Comparison of ENCODE assay signal across 8 mouse cellular contexts in genomic region chr19:45032570-45033332, GRCm38 (mm10). TPM values are rescaled to one million over a fixed set of nuclear protein-coding genes. Genes with fewer than 3 reads are reported as not detected.
DNase-seq lines count a peak whose midpoint lies in the region; ATAC-seq and TF ChIP-seq lines count a peak whose summit lies in the region.

No protein-coding gene starts in this region.

- no peak overlapping the region for H3K4me3 ChIP-seq in heart, adult 2 months
- no peak overlapping the region for H3K4me3 ChIP-seq in heart, embryonic 11.5 days (ENCODE audit: low read depth, low read length)
- no peak overlapping the region for H3K4me3 ChIP-seq in midbrain, postnatal 0 days (ENCODE audit: low read depth, low read length)
- H3K4me3 ChIP-seq in midbrain, embryonic 16.5 days (ENCODE audit: low read depth, low read length): no peak overlapping the region
- H3K4me3 ChIP-seq in embryonic fibroblast, embryonic 13.5 days (ENCODE audit: insufficient read depth, low read length): no peak overlapping the region

- WGBS in heart, adult 2 months: 51% methylated on average over 17 of the region's 17 CpGs
- WGBS in heart, embryonic 11.5 days (ENCODE audit: insufficient replicate concordance): 50% methylated on average over 17 of the region's 17 CpGs
- WGBS in midbrain, postnatal 0 days: 52% methylated on average over 17 of the region's 17 CpGs
- WGBS in midbrain, embryonic 16.5 days: 49% methylated on average over 17 of the region's 17 CpGs

- peak; percentile 47 for TF ChIP-seq CTCF in heart, adult 2 months (IDR thresholded peaks at IDR 0.05)
- peak; percentile 65 for TF ChIP-seq CTCF in midbrain, postnatal 0 days (IDR thresholded peaks at IDR 0.05)
- TF ChIP-seq CTCF in embryonic fibroblast, embryonic 13.5 days (IDR thresholded peaks at IDR 0.05; ENCODE audit: borderline replicate concordance, insufficient read depth, low read length): 0 out of 2 replicates have a peak, but pooled peaks have one; percentile 16

- H3K9ac ChIP-seq in heart, adult 2 months (ENCODE audit: low read depth, low read length): no peak overlapping the region
- H3K9ac ChIP-seq in heart, embryonic 11.5 days (ENCODE audit: low read depth, low read length): no peak overlapping the region
- no peak overlapping the region for H3K9ac ChIP-seq in midbrain, postnatal 0 days (replicated peaks; ENCODE audit: low read length, poor library complexity, severe bottlenecking)
- no peak overlapping the region for H3K9ac ChIP-seq in midbrain, embryonic 16.5 days (ENCODE audit: low read depth, low read length)

- no peak for TF ChIP-seq POLR2A in heart, adult 2 months (IDR thresholded peaks at IDR 0.05; ENCODE audit: insufficient read depth, low read depth, low read length)
- no peak for TF ChIP-seq POLR2A in embryonic fibroblast, embryonic 13.5 days (IDR thresholded peaks at IDR 0.05; ENCODE audit: low read depth, low read length)

- ATAC-seq in heart, embryonic 11.5 days (replicated peaks; ENCODE audit: insufficient number of reproducible peaks, low FRiP score, low TSS enrichment): no peak
- ATAC-seq in midbrain, postnatal 0 days (ENCODE audit: low FRiP score): no peak
- ATAC-seq in midbrain, embryonic 16.5 days: no peak

- H3K27ac ChIP-seq in heart, adult 2 months: no peak overlapping the region
- H3K27ac ChIP-seq in heart, embryonic 11.5 days (ENCODE audit: low read depth, low read length): no peak overlapping the region
- H3K27ac ChIP-seq in midbrain, postnatal 0 days (ENCODE audit: low read depth, low read length): no peak overlapping the region
- H3K27ac ChIP-seq in midbrain, embryonic 16.5 days (ENCODE audit: low read length): no peak overlapping the region
- H3K27ac ChIP-seq in embryonic fibroblast, embryonic 13.5 days (ENCODE audit: insufficient read depth, low read length): no peak overlapping the region

- no peaks in the 10 kb centered on the region for H3K9me3 ChIP-seq in heart, embryonic 11.5 days (replicated peaks; ENCODE audit: control insufficient read depth, low read length)
- no peaks in the 10 kb centered on the region for H3K9me3 ChIP-seq in midbrain, postnatal 0 days (ENCODE audit: low read length)
- no peaks in the 10 kb centered on the region for H3K9me3 ChIP-seq in midbrain, embryonic 16.5 days (replicated peaks; ENCODE audit: control insufficient read depth, low read length, poor library complexity, severe bottlenecking)

- peaks cover 17% of the 10 kb centered on the region for H3K4me1 ChIP-seq in heart, adult 2 months (ENCODE audit: control insufficient read depth, insufficient read depth, low read length)
- peaks cover 15% of the 10 kb centered on the region for H3K4me1 ChIP-seq in heart, embryonic 11.5 days (ENCODE audit: control insufficient read depth, insufficient read depth, low read length)
- H3K4me1 ChIP-seq in midbrain, postnatal 0 days (ENCODE audit: insufficient read depth, low read length): no peaks in the 10 kb centered on the region
- H3K4me1 ChIP-seq in midbrain, embryonic 16.5 days (ENCODE audit: control insufficient read depth, insufficient read depth, low read length): 0 out of 2 replicates have a peak, but pooled peaks cover 2% of the 10 kb centered on the region
- H3K4me1 ChIP-seq in embryonic fibroblast, embryonic 13.5 days (ENCODE audit: control insufficient read depth, insufficient read depth, low read length): no peaks in the 10 kb centered on the region

- H3K36me3 ChIP-seq in heart, adult 2 months (ENCODE audit: control insufficient read depth, insufficient read depth, low read length): 0 out of 2 replicates have a peak, but pooled peaks cover under 1% of the 10 kb centered on the region
- H3K36me3 ChIP-seq in heart, embryonic 11.5 days (ENCODE audit: control insufficient read depth, insufficient read depth, low read length): no peaks in the 10 kb centered on the region; the same call in 1 of the 2 replicates
- no peaks in the 10 kb centered on the region for H3K36me3 ChIP-seq in midbrain, postnatal 0 days (ENCODE audit: insufficient read depth, low read length)
- 0 out of 2 replicates have a peak, but pooled peaks cover 1% of the 10 kb centered on the region for H3K36me3 ChIP-seq in midbrain, embryonic 16.5 days (ENCODE audit: control insufficient read depth, insufficient read depth, low read length)

- H3K27me3 ChIP-seq in heart, adult 2 months (ENCODE audit: control insufficient read depth, insufficient read depth, low read length): no peaks in the 10 kb centered on the region
- H3K27me3 ChIP-seq in heart, embryonic 11.5 days (ENCODE audit: control insufficient read depth, insufficient read depth, low read length): peaks cover 8% of the 10 kb centered on the region; the same call in 1 of the 2 replicates
- H3K27me3 ChIP-seq in midbrain, postnatal 0 days (ENCODE audit: insufficient read depth, low read length): no peaks in the 10 kb centered on the region
- no peaks in the 10 kb centered on the region for H3K27me3 ChIP-seq in midbrain, embryonic 16.5 days (ENCODE audit: control insufficient read depth, insufficient read depth, low read depth, low read length)

- intact Hi-C loops in heart, adult 2 months (cut with DNase I): loop anchor here (10.0 kb wide), 1 partner anchor 448 kb away; no protein-coding TSS in a partner anchor

- no peak overlapping the region for H3K4me2 ChIP-seq in heart, embryonic 11.5 days
- no peak overlapping the region for H3K4me2 ChIP-seq in midbrain, postnatal 0 days (ENCODE audit: low read depth, low read length, poor library complexity, severe bottlenecking)
- no peak overlapping the region for H3K4me2 ChIP-seq in midbrain, embryonic 16.5 days (ENCODE audit: low read length)

- no peak for DNase-seq in heart, adult 2 months
- peak; percentile 54 for DNase-seq in midbrain, postnatal 0 days (ENCODE audit: low spot score)
- DNase-seq in testis, postnatal 14 days (ENCODE audit: low spot score): peak; percentile 76
- no peak for DNase-seq in frontal cortex, postnatal 10 days (ENCODE audit: low spot score in 2 of 2)
- DNase-seq in kidney, adult 9 months: no peak

- H3K79me2 ChIP-seq in heart, adult 2 months (replicated peaks; ENCODE audit: control insufficient read depth, insufficient read depth, low read length): no peaks in the 10 kb centered on the region

- no peak for TF ChIP-seq EP300 in heart, adult 2 months (IDR thresholded peaks at IDR 0.05; ENCODE audit: insufficient read depth, low read depth, low read length)

RNA-seq across cellular contexts. Expression of gene Pdzd7, which starts 12.8 kb away (rescaled TPM):
- total RNA-seq in heart, adult 2 months (2021): under 1 TPM in 1 of 2 experiments, not detected in 1; 0.08 TPM
- 0.38 and 0.43 TPM in 2 replicates for polyA plus RNA-seq in heart, adult 2 months (2012; rRNA removed)
- 0.21 TPM in 1 of 2 replicates, not detected in the other for polyA plus RNA-seq in heart, embryonic 11.5 days (2014; fragmentation: Nextera tagmentation; extraction: Ambion mirVana)
- total RNA-seq in midbrain, postnatal 0 days (2014; rRNA removed): 5.9 and 7.2 TPM in 2 replicates
- 2.9 and 3.4 TPM in 2 replicates for polyA plus RNA-seq in midbrain, postnatal 0 days (2015; fragmentation: Nextera tagmentation; extraction: Ambion mirVana)
- 2.9 and 3.9 TPM in 2 replicates for polyA plus RNA-seq in midbrain, embryonic 16.5 days (2015; fragmentation: Nextera tagmentation; extraction: Ambion mirVana)
- polyA plus RNA-seq in embryonic fibroblast, embryonic 13.5 days (2011; ENCODE audit: insufficient read length, low read depth, missing spikeins): 0.42 and 0.74 TPM in 2 replicates

RNA-seq across cellular contexts. Expression of gene Sfxn3, which starts 14.6 kb away (rescaled TPM):
- 10 to 100 TPM; 10.0 to 11.1 TPM for total RNA-seq in heart, adult 2 months (2021)
- 15.5 and 18.7 TPM in 2 replicates for polyA plus RNA-seq in heart, adult 2 months (2012; rRNA removed)
- 16.0 and 18.8 TPM in 2 replicates for polyA plus RNA-seq in heart, embryonic 11.5 days (2014; fragmentation: Nextera tagmentation; extraction: Ambion mirVana)
- total RNA-seq in midbrain, postnatal 0 days (2014; rRNA removed): 72.2 and 85.8 TPM in 2 replicates
- polyA plus RNA-seq in midbrain, postnatal 0 days (2015; fragmentation: Nextera tagmentation; extraction: Ambion mirVana): 101 and 102 TPM in 2 replicates
- 95.9 and 101 TPM in 2 replicates for polyA plus RNA-seq in midbrain, embryonic 16.5 days (2015; fragmentation: Nextera tagmentation; extraction: Ambion mirVana)
- 94.9 and 96.8 TPM in 2 replicates for polyA plus RNA-seq in embryonic fibroblast, embryonic 13.5 days (2011; ENCODE audit: insufficient read length, low read depth, missing spikeins)

RNA-seq across cellular contexts. Expression of gene Lzts2, which starts 18.5 kb away (rescaled TPM):
- total RNA-seq in heart, adult 2 months (2021): 10 to 100 TPM; 59.1 to 68.1 TPM
- 48.8 and 61.6 TPM in 2 replicates for polyA plus RNA-seq in heart, adult 2 months (2012; rRNA removed)
- polyA plus RNA-seq in heart, embryonic 11.5 days (2014; fragmentation: Nextera tagmentation; extraction: Ambion mirVana): 35.3 and 38.4 TPM in 2 replicates
- 32.8 and 40.4 TPM in 2 replicates for total RNA-seq in midbrain, postnatal 0 days (2014; rRNA removed)
- polyA plus RNA-seq in midbrain, postnatal 0 days (2015; fragmentation: Nextera tagmentation; extraction: Ambion mirVana): 12.9 TPM in 2 replicates
- 15.5 and 17.2 TPM in 2 replicates for polyA plus RNA-seq in midbrain, embryonic 16.5 days (2015; fragmentation: Nextera tagmentation; extraction: Ambion mirVana)
- polyA plus RNA-seq in embryonic fibroblast, embryonic 13.5 days (2011; ENCODE audit: insufficient read length, low read depth, missing spikeins): 54.1 and 62.0 TPM in 2 replicates

RNA-seq across cellular contexts. Expression of gene Mrpl43, which starts 26.5 kb away (rescaled TPM):
- 10 to 100 TPM; 45.6 to 53.6 TPM for total RNA-seq in heart, adult 2 months (2021)
- polyA plus RNA-seq in heart, adult 2 months (2012; rRNA removed): 55.8 and 64.7 TPM in 2 replicates
- polyA plus RNA-seq in heart, embryonic 11.5 days (2014; fragmentation: Nextera tagmentation; extraction: Ambion mirVana): 63.0 and 64.3 TPM in 2 replicates
- 55.7 and 87.6 TPM in 2 replicates for total RNA-seq in midbrain, postnatal 0 days (2014; rRNA removed)
- 98.8 and 105 TPM in 2 replicates for polyA plus RNA-seq in midbrain, postnatal 0 days (2015; fragmentation: Nextera tagmentation; extraction: Ambion mirVana)
- polyA plus RNA-seq in midbrain, embryonic 16.5 days (2015; fragmentation: Nextera tagmentation; extraction: Ambion mirVana): 88.6 and 92.9 TPM in 2 replicates
- 31.1 and 36.9 TPM in 2 replicates for polyA plus RNA-seq in embryonic fibroblast, embryonic 13.5 days (2011; ENCODE audit: insufficient read length, low read depth, missing spikeins)

RNA-seq across cellular contexts. Expression of gene Twnk, which starts 27.3 kb away (rescaled TPM):
- total RNA-seq in heart, adult 2 months (2021): 10 to 100 TPM; 29.3 to 32.1 TPM
- 11.9 and 21.9 TPM in 2 replicates for polyA plus RNA-seq in heart, adult 2 months (2012; rRNA removed)
- 14.2 and 14.8 TPM in 2 replicates for polyA plus RNA-seq in heart, embryonic 11.5 days (2014; fragmentation: Nextera tagmentation; extraction: Ambion mirVana)
- 6.1 and 6.4 TPM in 2 replicates for total RNA-seq in midbrain, postnatal 0 days (2014; rRNA removed)
- polyA plus RNA-seq in midbrain, postnatal 0 days (2015; fragmentation: Nextera tagmentation; extraction: Ambion mirVana): 6.8 and 7.1 TPM in 2 replicates
- 13.6 and 16.0 TPM in 2 replicates for polyA plus RNA-seq in midbrain, embryonic 16.5 days (2015; fragmentation: Nextera tagmentation; extraction: Ambion mirVana)
- polyA plus RNA-seq in embryonic fibroblast, embryonic 13.5 days (2011; ENCODE audit: insufficient read length, low read depth, missing spikeins): 7.8 and 8.3 TPM in 2 replicates

Comparison
In these comparisons a context has a peak if more than half of its experiments do, and no peak if none do; other contexts are left out.
1. DNase-seq: peak in midbrain, postnatal 0 days (single experiment) and testis, postnatal 14 days (single experiment); none in heart, adult 2 months (0 of 2), frontal cortex, postnatal 10 days (0 of 2) and kidney, adult 9 months (single experiment).
2. Peak in every context shown above with its lines, with median percentiles within 50 percentile points of each other: CTCF ChIP-seq.